Mouse (Mus musculus) heart, embryonic 16.5 days (tissue): ENCODE measurements around the gene Prdm16. TPM values are rescaled to one million over a fixed set of nuclear protein-coding genes. Genes with fewer than 3 reads are reported as not detected.

Experiments used
- polyA plus RNA-seq: library from polyadenylated mRNA; unstranded; fragments of >200 nt; fragmentation: Nextera tagmentation; extraction: Ambion mirVana; gene quantifications from 2 replicates; pipeline ENCODE4 v1.2.1, GENCODE M21; 2015

Prdm16 gene
- polyA plus RNA-seq, 1 experiment from 2014 or later = 18.2 TPM

Other genes with a start within 250 kb of the Prdm16 start
- not detected in 2 replicates for gene Actrt2, start 31.0 kb upstream of the Prdm16 start, polyA plus RNA-seq
- gene Ttc34, start 200.6 kb upstream of the Prdm16 start, polyA plus RNA-seq = 0.12 and 0.31 TPM in 2 replicates
- gene Mmel1, start 232.7 kb upstream of the Prdm16 start, polyA plus RNA-seq = 0.24 and 0.42 TPM in 2 replicates